Mouse (Mus musculus): Measurements from ENCODE around the gene Fmo4. TPM values are rescaled to one million over a fixed set of nuclear protein-coding genes. Genes with fewer than 3 reads are reported as not detected.

Fmo4 gene
- polyA plus RNA-seq (2012; rRNA removed; ENCODE audit: low replicate concordance): 0.41 and 0.92 TPM in 2 replicates

GRCm38 (mm10) chr1:162813836-162814156, at the start of gene Fmo4:
TSS of gene Fmo4 (minus strand) at chr1:162813972.

Other genes with a start within 250 kb of the Fmo4 start
- gene Vamp4, start 243.5 kb downstream of the Fmo4 start, polyA plus RNA-seq (2012; rRNA removed; ENCODE audit: low replicate concordance): 11.7 and 14.7 TPM in 2 replicates
- 4.3 and 15.5 TPM in 2 replicates for gene Myoc, start 174.8 kb downstream of the Fmo4 start, polyA plus RNA-seq (2012; rRNA removed; ENCODE audit: low replicate concordance)
- gene Myocos, start 155.8 kb downstream of the Fmo4 start, polyA plus RNA-seq (2012; rRNA removed; ENCODE audit: low replicate concordance): not detected in 2 replicates
- 36.9 and 41.1 TPM in 2 replicates for gene Prrc2c, start 73.4 kb downstream of the Fmo4 start, polyA plus RNA-seq (2012; rRNA removed; ENCODE audit: low replicate concordance)
- 46.6 and 91.4 TPM in 2 replicates for gene Fmo1, start 52.6 kb upstream of the Fmo4 start, polyA plus RNA-seq (2012; rRNA removed; ENCODE audit: low replicate concordance)
- 3.1 and 11.3 TPM in 2 replicates for gene Fmo2, start 84.8 kb upstream of the Fmo4 start, polyA plus RNA-seq (2012; rRNA removed; ENCODE audit: low replicate concordance)
- gene Fmo6, start 123.5 kb upstream of the Fmo4 start, polyA plus RNA-seq (2012; rRNA removed; ENCODE audit: low replicate concordance): not detected in 2 replicates
- not detected in 2 replicates for gene Fmo3, start 170.6 kb upstream of the Fmo4 start, polyA plus RNA-seq (2012; rRNA removed; ENCODE audit: low replicate concordance)

Data from mammary gland, adult 2 months (tissue).